Mouse (Mus musculus): Measurements from ENCODE around the gene Acyp2.
A peak's percentile ranks its signal among the peaks of the same experiment; 100 is the strongest.

Acyp2 gene

GRCm38 (mm10) chr11:30578931-30579330 is 70.5 kb downstream of the Acyp2 start:
- no peak for DNase-seq (ENCODE audit: low spot score)

GRCm38 (mm10) chr11:30572790-30573395 is 76.5 kb downstream of the Acyp2 start:
- DNase-seq (ENCODE audit: low spot score), result peak; percentile 20

- no peak for DNase-seq (ENCODE audit: low spot score)
These were observed 78.8 kb downstream of the Acyp2 start for GRCm38 (mm10) chr11:30570568-30570967.

- DNase-seq (ENCODE audit: low spot score), result no peak
These were observed 89.2 kb downstream of the Acyp2 start for GRCm38 (mm10) chr11:30560215-30560614.

GRCm38 (mm10) chr11:30553408-30553807 is 96.0 kb downstream of the Acyp2 start:
- DNase-seq (ENCODE audit: low spot score), result no peak

GRCm38 (mm10) chr11:30517133-30517532 is 132.3 kb downstream of the Acyp2 start:
- DNase-seq (ENCODE audit: low spot score), result no peak

- no peak for DNase-seq (ENCODE audit: low spot score)
These were observed 141.2 kb downstream of the Acyp2 start for GRCm38 (mm10) chr11:30508178-30508577.

- DNase-seq (ENCODE audit: low spot score), result no peak
These were observed 150.5 kb downstream of the Acyp2 start for GRCm38 (mm10) chr11:30498738-30499355.

- no peak for DNase-seq (ENCODE audit: low spot score)
These were observed 152.2 kb downstream of the Acyp2 start for GRCm38 (mm10) chr11:30497151-30497550.

GRCm38 (mm10) chr11:30491515-30492260 is 157.7 kb downstream of the Acyp2 start:
- no peak for DNase-seq (ENCODE audit: low spot score)

- DNase-seq (ENCODE audit: low spot score), result no peak
These were observed 161.2 kb downstream of the Acyp2 start for GRCm38 (mm10) chr11:30488183-30488582.

- no peak for DNase-seq (ENCODE audit: low spot score)
These were observed 166.1 kb downstream of the Acyp2 start for GRCm38 (mm10) chr11:30483286-30483685.

- peak; percentile 82 for DNase-seq (ENCODE audit: low spot score)
These were observed 177.4 kb downstream of the Acyp2 start, which contains the start of gene 4930505A04Rik for GRCm38 (mm10) chr11:30471751-30472593. Gene 4930505A04Rik (minus strand): TSS chr11:30471827.

- peak; percentile 4 for DNase-seq (ENCODE audit: low spot score)
These were observed 178.2 kb downstream of the Acyp2 start for GRCm38 (mm10) chr11:30471187-30471586.
